Mouse (Mus musculus): ENCODE data around the gene Paxip1. TPM values are rescaled to one million over a fixed set of nuclear protein-coding genes. Genes with fewer than 3 reads are reported as not detected.

The Paxip1 gene
- total RNA-seq, 2 experiments from 2014 or later: 43.4 to 46.6 TPM

GRCm38 (mm10) chr5:27737168-27737567, 54.3 kb downstream of the Paxip1 start:
- intact Hi-C loops (cut with DNase I): loop anchor here (10.0 kb wide), 1 partner anchor 348 kb away; no protein-coding TSS in a partner anchor
- peak; percentile 49 to 56 for DNase-seq (ENCODE audit: low spot score in 2 of 2)

GRCm38 (mm10) chr5:27732288-27732868, 59.1 kb downstream of the Paxip1 start:
- intact Hi-C loops (cut with DNase I): loop anchor here (10.0 kb wide), 1 partner anchor 352 kb away; no protein-coding TSS in a partner anchor
- peak; percentile 32 to 78 for DNase-seq (ENCODE audit: low spot score in 2 of 2)

DNA sequence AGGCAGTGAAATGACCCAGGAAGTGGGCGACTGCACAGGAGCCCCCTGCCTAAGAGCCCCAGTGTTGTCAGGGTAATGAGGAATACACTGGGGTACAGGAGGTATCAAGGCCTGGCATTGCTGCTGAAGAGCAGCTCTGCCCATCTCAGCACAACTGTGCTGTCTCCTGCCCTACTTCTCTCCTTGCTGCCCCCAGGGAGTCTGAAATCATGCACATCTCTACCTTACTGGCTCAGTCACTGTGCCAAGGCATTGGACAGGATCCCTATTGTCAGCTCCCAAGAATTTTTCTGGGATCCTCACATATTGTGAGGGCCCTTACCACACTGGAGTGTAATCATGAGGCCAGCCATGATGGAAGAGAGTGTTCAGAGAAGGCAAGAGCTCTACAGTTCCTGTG, 60.1 kb downstream of the Paxip1 start:
- intact Hi-C loops (cut with DNase I): loop anchor here (10.0 kb wide), 1 partner anchor 353 kb away; no protein-coding TSS in a partner anchor
- no peak for DNase-seq (ENCODE audit: low spot score in 2 of 2)

- peak; percentile 34 to 60 for DNase-seq (ENCODE audit: low spot score in 2 of 2)
- intact Hi-C loops (cut with DNase I): loop anchor here (10.0 kb wide), 1 partner anchor 354 kb away; no protein-coding TSS in a partner anchor
Measured at GRCm38 (mm10) chr5:27730666-27731065, 60.8 kb downstream of the Paxip1 start.

- intact Hi-C loops (cut with DNase I): no loop called here
- DNase-seq (ENCODE audit: low spot score in 2 of 2): no peak
Measured at GRCm38 (mm10) chr5:27724460-27724859, 67.0 kb downstream of the Paxip1 start.

- DNase-seq (ENCODE audit: low spot score in 2 of 2): no peak
- intact Hi-C loops (cut with DNase I): no loop called here
Measured at GRCm38 (mm10) chr5:27719311-27719710, 72.2 kb downstream of the Paxip1 start.

GRCm38 (mm10) chr5:27717301-27717700, 74.2 kb downstream of the Paxip1 start:
- intact Hi-C loops (cut with DNase I): no loop called here
- peak; percentile 51 to 53 for DNase-seq (ENCODE audit: low spot score in 2 of 2)

DNA sequence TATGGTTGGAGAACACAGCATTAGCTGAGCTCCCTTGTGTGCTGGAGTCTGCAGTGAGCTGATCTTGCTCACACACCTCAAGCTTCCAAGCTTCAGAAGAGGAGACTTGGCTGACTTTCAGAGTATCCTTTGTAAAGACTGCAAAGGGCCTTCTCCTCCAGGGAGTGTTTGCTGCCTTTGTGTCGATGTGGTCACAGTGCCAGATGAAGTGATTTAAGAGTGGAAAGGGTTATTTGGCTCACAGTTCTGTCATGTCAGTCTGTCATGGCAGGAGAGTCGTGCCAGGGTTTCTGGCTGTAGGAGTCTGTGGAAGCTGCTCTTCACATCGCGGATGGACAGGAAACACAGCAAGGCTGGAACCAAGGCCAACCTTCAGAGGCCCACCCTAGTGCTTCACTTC, 75.5 kb downstream of the Paxip1 start:
- intact Hi-C loops (cut with DNase I): no loop called here
- no peak for DNase-seq (ENCODE audit: low spot score in 2 of 2)

- no peak for DNase-seq (ENCODE audit: low spot score in 2 of 2)
- intact Hi-C loops (cut with DNase I): no loop called here
Measured at GRCm38 (mm10) chr5:27714356-27714755, 77.1 kb downstream of the Paxip1 start.

DNA sequence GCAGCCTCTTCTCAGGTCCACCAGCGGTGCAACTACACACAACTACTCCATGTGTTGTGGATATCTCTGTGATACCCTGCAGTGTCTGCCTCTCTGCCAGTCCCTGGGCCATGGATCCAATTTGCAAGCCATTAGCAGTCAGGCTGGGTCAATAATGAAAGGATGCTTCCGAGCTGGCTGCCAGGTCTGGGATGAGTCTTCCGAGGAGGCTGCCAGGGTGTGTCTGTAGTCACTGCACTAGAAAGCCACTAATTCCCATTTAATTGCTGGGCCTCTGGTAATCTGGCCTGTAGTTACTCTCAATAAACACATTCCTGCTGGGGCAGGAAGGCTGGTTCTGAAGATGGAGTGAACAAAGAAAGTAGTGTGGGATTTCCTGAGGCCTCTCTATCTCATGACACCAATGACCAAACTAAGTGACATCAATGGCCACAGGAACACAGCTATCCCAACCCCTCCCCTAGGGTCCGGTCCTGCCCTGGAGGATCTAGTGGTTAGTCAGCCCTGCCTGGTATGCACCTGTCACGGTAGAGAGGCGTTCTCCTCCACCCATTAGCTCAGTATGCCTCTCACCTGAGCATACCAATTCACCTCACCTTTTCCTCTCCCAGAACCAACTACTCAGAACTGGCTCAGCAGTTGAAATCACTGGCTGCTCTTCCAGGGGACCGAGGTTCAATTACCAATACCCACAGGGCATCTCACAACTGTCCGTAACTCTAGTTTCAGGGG, 79.9 kb downstream of the Paxip1 start:
- DNase-seq (ENCODE audit: low spot score in 2 of 2): no peak
- intact Hi-C loops (cut with DNase I): no loop called here

GRCm38 (mm10) chr5:27708209-27708608, 83.3 kb downstream of the Paxip1 start:
- DNase-seq (ENCODE audit: low spot score in 2 of 2): no peak
- intact Hi-C loops (cut with DNase I): no loop called here

DNA sequence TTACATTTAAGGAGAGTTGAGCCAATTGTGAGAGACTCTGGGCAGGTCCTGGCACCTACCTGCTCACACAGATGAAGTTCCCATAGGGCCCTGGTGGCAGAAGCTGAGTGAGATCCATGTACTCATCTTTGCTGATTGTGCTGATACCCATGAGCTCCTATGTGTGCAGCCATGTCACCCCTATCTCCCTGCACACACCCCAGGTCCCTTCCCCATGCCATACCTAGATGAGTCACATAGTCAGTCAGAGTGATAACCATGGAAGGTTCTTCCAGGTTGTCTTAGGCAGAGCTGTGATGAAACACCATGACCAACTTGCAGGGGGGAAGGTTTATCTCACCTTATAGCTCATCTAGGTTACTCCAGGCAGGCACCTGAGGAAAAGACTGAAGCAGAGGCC, 84.2 kb downstream of the Paxip1 start:
- intact Hi-C loops (cut with DNase I): no loop called here
- no peak for DNase-seq (ENCODE audit: low spot score in 2 of 2)

DNA sequence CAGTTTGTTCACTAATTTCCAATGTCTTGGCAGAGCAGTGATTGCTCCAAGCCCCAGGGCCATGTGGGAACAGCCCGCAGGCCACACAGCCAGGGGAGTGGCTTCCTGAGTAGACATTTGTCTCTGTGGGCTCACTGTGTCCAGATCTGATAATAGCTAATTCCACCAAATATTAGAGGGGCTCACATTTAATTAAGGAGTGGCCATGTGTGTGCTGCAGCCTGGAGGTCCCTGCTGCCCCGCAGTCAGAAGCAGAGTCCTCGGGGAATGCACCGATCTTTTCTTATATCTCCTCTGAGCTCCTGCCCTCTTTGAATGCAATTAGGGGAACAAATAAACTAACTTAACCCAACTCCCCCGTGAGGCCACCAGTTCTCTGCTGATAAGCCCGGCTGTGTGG, 84.9 kb downstream of the Paxip1 start:
- intact Hi-C loops (cut with DNase I): no loop called here
- DNase-seq (ENCODE audit: low spot score in 2 of 2): no peak

- DNase-seq (ENCODE audit: low spot score in 2 of 2): no peak
- intact Hi-C loops (cut with DNase I): no loop called here
Measured at GRCm38 (mm10) chr5:27705020-27705419, 86.5 kb downstream of the Paxip1 start.

DNA sequence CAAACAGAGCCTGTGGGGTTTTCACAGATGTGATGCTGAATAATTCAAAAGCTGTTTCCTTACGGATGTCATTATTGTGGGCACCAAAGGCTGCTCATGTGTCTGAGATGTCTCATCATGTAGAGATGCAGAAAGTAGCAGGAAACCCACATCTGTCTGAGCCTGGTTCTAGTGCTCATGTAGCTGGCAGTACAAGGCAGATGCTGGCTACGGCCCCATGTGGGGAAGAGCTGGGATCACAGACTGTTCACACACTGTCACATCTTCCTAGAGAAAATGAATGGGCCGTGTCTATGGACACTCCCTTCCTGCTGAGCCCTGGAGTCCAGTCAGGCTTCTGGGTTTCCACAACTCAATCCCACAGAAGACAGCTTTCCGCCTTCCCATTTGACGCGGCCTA, 89.0 kb downstream of the Paxip1 start:
- intact Hi-C loops (cut with DNase I): no loop called here
- no peak for DNase-seq (ENCODE audit: low spot score in 2 of 2)

Other genes with a start within 250 kb of the Paxip1 start
- gene Htr5a, start 50.5 kb upstream of the Paxip1 start, total RNA-seq (2021): 10 to 100 TPM; 12.7 to 16.2 TPM

Data from left cerebral cortex, postnatal 14 days (tissue).